Mouse (Mus musculus): ENCODE results near the gene Ccdc110. TPM values are rescaled to one million over a fixed set of nuclear protein-coding genes. Genes with fewer than 3 reads are reported as not detected.

The Ccdc110 gene
- total RNA-seq (2017): not detected in 2 replicates

DNA sequence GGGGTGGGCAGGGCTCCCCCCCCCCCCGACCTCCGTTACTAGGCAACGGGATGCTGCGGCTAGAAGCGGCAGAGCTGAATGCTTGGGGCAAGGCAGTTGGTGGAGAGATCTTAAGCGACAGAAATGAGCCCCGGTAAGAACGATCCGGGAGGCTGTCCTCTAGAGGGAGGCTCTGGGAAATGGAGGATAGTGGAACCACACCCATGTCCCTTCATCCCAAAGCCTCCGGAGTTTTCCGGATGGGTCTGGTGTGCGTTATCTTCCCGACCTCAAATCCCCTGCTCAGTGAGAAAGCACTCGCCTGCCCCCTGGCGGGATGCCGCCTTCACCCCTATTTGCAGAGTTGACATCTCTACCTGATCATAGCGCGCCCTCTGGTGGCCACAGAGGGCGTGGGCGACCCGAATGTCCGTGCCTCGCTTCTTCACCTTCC lies at the start of gene Ccdc110:
Ccdc110 (plus strand) TSS at position 38 of the 433 bp plus-strand sequence.
- ATAC-seq (ENCODE audit: extremely low read depth, insufficient number of reproducible peaks, low FRiP score, poor library complexity, severe bottlenecking): peak; percentile 95

DNA sequence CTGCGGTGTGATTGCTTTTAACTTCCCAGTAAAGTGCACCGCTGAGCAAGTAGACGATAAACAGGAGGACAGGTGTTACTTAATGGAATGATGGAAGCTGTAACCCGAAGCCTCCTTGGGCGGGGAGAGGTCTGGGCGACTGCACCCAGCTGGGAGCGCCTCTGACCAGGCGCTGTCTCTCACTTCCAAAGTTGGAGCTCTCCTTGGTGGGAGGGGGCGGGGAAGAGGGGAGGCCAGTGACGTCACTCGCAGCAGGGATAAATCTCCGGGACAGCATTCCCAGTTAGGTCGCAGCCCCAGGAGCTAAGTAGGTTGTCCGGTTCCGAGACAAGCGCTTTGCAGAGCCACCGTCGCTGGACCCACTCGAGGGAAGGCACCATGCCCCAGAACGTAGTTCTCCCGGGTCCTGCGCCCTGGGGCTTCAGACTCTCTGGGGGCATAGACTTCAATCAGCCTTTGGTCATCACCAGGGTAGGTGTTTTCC lies 49.2 kb upstream of the Ccdc110 start, which contains the start of gene Pdlim3:
Pdlim3 (plus strand) TSS at position 260 of the 484 bp plus-strand sequence.
- ATAC-seq (ENCODE audit: extremely low read depth, insufficient number of reproducible peaks, low FRiP score, poor library complexity, severe bottlenecking): no peak

GRCm38 (mm10) chr8:45885775-45886174 lies 48.6 kb upstream of the Ccdc110 start:
- peak; percentile 49; the same call in 1 of the 2 replicates for ATAC-seq (ENCODE audit: extremely low read depth, insufficient number of reproducible peaks, low FRiP score, poor library complexity, severe bottlenecking)

GRCm38 (mm10) chr8:45889737-45890136 lies 44.7 kb upstream of the Ccdc110 start:
- no peak for ATAC-seq (ENCODE audit: extremely low read depth, insufficient number of reproducible peaks, low FRiP score, poor library complexity, severe bottlenecking)

DNA sequence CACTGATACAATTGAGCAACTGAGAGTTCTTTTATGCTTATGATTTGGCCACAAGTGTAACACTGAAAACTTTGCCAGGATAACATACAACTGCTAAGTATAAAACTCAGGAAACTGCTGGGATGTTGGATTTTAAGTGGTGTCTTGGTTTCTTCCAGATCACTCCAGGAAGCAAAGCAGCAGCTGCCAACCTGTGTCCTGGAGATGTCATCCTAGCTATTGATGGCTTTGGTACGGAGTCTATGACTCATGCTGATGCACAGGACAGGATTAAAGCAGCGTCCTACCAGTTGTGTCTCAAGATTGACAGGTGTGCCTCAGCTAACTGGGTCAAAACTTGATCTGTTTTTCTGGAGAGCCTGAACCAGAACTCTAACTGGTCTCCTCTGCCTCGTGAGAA lies 37.8 kb upstream of the Ccdc110 start:
- no peak for ATAC-seq (ENCODE audit: extremely low read depth, insufficient number of reproducible peaks, low FRiP score, poor library complexity, severe bottlenecking)

DNA sequence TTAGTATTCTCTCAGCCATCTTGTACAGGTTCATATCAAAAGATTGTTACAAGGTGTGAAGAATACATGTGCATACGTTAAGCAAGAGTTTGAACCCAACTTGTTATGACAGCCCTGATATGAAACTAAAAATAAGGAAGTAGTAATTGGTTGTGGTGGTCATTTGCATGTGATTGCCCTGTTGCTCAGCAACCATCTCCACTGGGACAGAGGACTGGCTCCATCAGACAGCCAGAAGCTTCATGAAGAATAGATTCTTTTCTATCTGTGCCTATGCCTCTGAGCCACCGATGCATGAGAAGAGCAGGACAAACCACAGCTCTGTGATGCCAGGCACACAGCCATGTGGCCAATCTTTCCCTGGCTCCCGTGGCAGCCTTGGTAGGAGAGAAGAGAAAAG lies 34.6 kb upstream of the Ccdc110 start:
- peak; percentile 98 for ATAC-seq (ENCODE audit: extremely low read depth, insufficient number of reproducible peaks, low FRiP score, poor library complexity, severe bottlenecking)

GRCm38 (mm10) chr8:45901626-45902025 lies 32.8 kb upstream of the Ccdc110 start:
- ATAC-seq (ENCODE audit: extremely low read depth, insufficient number of reproducible peaks, low FRiP score, poor library complexity, severe bottlenecking): no peak

DNA sequence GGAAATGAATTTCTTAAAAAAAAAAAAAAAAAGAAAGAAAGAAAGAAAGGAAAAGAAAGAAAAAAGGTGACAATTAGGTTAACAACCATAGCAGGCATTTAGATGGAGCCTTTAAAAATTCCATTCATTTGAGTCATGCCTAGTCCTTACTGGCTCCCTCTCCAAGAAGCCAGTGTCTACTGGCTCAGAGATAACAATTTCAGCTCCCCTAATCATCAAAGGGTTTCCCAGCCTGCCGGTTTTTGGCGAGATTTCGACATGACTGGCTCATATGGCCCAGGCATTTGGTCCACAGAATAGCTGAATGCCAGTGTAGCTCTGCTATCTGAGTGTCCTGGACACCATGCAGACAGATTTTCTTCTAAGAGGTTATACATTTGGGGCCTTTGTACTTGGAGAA lies 30.8 kb upstream of the Ccdc110 start:
- no peak for ATAC-seq (ENCODE audit: extremely low read depth, insufficient number of reproducible peaks, low FRiP score, poor library complexity, severe bottlenecking)

- ATAC-seq (ENCODE audit: extremely low read depth, insufficient number of reproducible peaks, low FRiP score, poor library complexity, severe bottlenecking): no peak
Observed at GRCm38 (mm10) chr8:45905591-45906250, 28.7 kb upstream of the Ccdc110 start.

DNA sequence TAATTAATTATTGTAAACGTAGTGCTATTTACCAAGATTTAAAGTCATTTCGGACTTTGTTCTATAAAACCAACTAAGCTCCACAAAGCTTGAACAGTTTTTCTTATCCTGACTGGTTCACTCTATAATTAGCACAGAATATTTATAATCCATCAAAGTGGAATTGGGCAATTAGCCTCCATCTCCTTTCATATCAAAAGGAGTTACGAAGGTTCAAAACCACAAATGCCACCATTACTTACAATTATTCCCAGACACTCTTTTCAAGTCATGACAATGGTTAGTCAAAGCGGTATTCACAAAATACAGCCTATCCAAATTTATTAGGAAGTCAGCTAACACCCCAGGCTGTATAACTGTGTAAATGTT lies 28.2 kb upstream of the Ccdc110 start:
- no peak for ATAC-seq (ENCODE audit: extremely low read depth, insufficient number of reproducible peaks, low FRiP score, poor library complexity, severe bottlenecking)

- no peak for ATAC-seq (ENCODE audit: extremely low read depth, insufficient number of reproducible peaks, low FRiP score, poor library complexity, severe bottlenecking)
Observed at GRCm38 (mm10) chr8:45913707-45914106, 20.7 kb upstream of the Ccdc110 start.

- ATAC-seq (ENCODE audit: extremely low read depth, insufficient number of reproducible peaks, low FRiP score, poor library complexity, severe bottlenecking): no peak
Observed at GRCm38 (mm10) chr8:45916496-45916895, 17.9 kb upstream of the Ccdc110 start.

- no peak for ATAC-seq (ENCODE audit: extremely low read depth, insufficient number of reproducible peaks, low FRiP score, poor library complexity, severe bottlenecking)
Observed at GRCm38 (mm10) chr8:45917040-45917679, 17.3 kb upstream of the Ccdc110 start.

DNA sequence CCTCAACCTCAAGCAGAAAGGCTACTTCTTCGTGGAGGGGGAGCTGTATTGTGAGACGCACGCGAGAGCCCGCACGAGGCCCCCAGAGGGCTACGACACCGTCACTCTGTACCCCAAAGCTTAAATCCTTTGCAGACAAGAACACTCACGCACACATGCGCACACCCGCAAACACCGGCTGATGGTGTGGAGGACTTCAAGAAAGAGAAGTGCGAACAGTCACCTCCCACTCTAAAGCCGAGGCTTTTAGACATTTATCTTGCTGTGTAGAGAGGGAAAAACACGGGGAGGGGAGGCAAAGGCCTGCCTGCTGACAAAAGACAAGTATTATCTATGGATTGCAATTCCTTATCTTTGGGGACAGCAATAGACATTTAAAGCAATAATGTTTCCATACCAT lies 15.5 kb upstream of the Ccdc110 start:
- no peak for ATAC-seq (ENCODE audit: extremely low read depth, insufficient number of reproducible peaks, low FRiP score, poor library complexity, severe bottlenecking)

- ATAC-seq (ENCODE audit: extremely low read depth, insufficient number of reproducible peaks, low FRiP score, poor library complexity, severe bottlenecking): no peak
Observed at GRCm38 (mm10) chr8:45920392-45920791, 14.0 kb upstream of the Ccdc110 start.

- ATAC-seq (ENCODE audit: extremely low read depth, insufficient number of reproducible peaks, low FRiP score, poor library complexity, severe bottlenecking): no peak
Observed at GRCm38 (mm10) chr8:45922116-45922515, 12.3 kb upstream of the Ccdc110 start.

DNA sequence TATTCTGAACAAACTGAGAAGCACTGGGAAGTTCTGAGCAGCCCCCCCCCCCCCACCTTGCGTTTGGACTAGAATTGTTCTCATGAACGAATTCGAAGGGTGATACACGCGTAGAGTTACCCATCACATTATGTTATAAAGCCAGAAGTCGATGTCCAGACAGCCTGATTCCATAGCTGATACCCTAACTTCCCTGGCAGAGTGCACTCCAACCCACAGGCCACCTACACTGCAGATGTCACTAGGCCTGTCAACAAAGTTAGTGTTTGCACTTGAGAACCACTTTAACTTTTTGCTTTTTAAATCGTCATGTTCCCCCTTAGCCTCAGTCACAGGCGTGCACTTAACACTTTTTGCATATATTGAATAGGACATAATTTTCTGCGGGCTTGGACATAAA lies 2.6 kb downstream of the Ccdc110 start:
- no peak for ATAC-seq (ENCODE audit: extremely low read depth, insufficient number of reproducible peaks, low FRiP score, poor library complexity, severe bottlenecking)

GRCm38 (mm10) chr8:45946283-45946682 lies 11.9 kb downstream of the Ccdc110 start:
- ATAC-seq (ENCODE audit: extremely low read depth, insufficient number of reproducible peaks, low FRiP score, poor library complexity, severe bottlenecking): no peak

GRCm38 (mm10) chr8:45950622-45951021 lies 16.2 kb downstream of the Ccdc110 start:
- ATAC-seq (ENCODE audit: extremely low read depth, insufficient number of reproducible peaks, low FRiP score, poor library complexity, severe bottlenecking): no peak

GRCm38 (mm10) chr8:45970894-45971293 lies 36.5 kb downstream of the Ccdc110 start:
- ATAC-seq (ENCODE audit: extremely low read depth, insufficient number of reproducible peaks, low FRiP score, poor library complexity, severe bottlenecking): no peak

Measured in neutrophil, adult 5-6 weeks (primary cell).